Mouse (Mus musculus) limb, embryonic 12.5 days (tissue): Measurements from ENCODE around the gene Olfr633. TPM values are rescaled to one million over a fixed set of nuclear protein-coding genes. Genes with fewer than 3 reads are reported as not detected.
"Not testable (repeated sequence)": the region's sequence is repeated elsewhere in the genome, so short reads cannot be mapped to it uniquely, and the experiment has no call there.

Experiments
- ATAC-seq: fragments of 200-750 bp; cut with Nextera tagmentation; 2 replicates; pipeline ENCODE4 v1.8.0; 2017; ENCODE audit warnings: low read depth, moderate TSS enrichment; ENCODE audit not compliant: insufficient number of reproducible peaks, insufficient read depth, low FRiP score, low TSS enrichment
- H3K27ac ChIP-seq: fragments of 300-500 bp; sonication (generic); 2 replicates; pipeline ENCODE4 v1.5.1; 2016; ENCODE audit warnings: mild to moderate bottlenecking, moderate library complexity
- H3K27me3 ChIP-seq: fragments of 300-500 bp; sonication (generic); 2 replicates; pipeline ENCODE4 v1.6.1; 2016; ENCODE audit warnings: mild to moderate bottlenecking, moderate library complexity
- H3K36me3 ChIP-seq: fragments of 300-500 bp; sonication (generic); 2 replicates; pipeline ENCODE4 v1.6.1; 2016; ENCODE audit warnings: mild to moderate bottlenecking, moderate library complexity
- H3K4me1 ChIP-seq: fragments of 300-500 bp; sonication (generic); replicated peaks from 2 replicates; pipeline ENCODE4 v1.6.1; 2016
- H3K4me2 ChIP-seq: fragments of 300-500 bp; sonication (generic); 2 replicates; pipeline ENCODE4 v1.6.1; 2016; ENCODE audit warnings: mild to moderate bottlenecking, moderate library complexity
- H3K4me3 ChIP-seq: fragments of 300-500 bp; sonication (generic); replicated peaks from 2 replicates; pipeline ENCODE4 v1.5.1; 2016; ENCODE audit warnings: mild to moderate bottlenecking
- H3K9ac ChIP-seq: fragments of 300-500 bp; sonication (generic); replicated peaks from 2 replicates; pipeline ENCODE4 v1.6.1; 2016; ENCODE audit warnings: mild to moderate bottlenecking, moderate library complexity
- H3K9me3 ChIP-seq: fragments of 300-500 bp; sonication (generic); 2 replicates; pipeline ENCODE4 v1.6.1; 2016; ENCODE audit warnings: mild to moderate bottlenecking, moderate library complexity
- WGBS: fragments of 180-500 bp; shearing (Covaris S2); methylation state at CpG from one replicate; pipeline ENCODE4 v1.1.7; 2016; 5-methylcytosine and 5-hydroxymethylcytosine counted together
- polyA plus RNA-seq: library from polyadenylated mRNA; unstranded; fragments of >200 nt; fragmentation: Nextera tagmentation; extraction: Ambion mirVana; gene quantifications from 2 replicates; pipeline ENCODE4 v1.2.1, GENCODE M21; 2016

Gene Olfr633
- not detected in 2 replicates for polyA plus RNA-seq

DNA sequence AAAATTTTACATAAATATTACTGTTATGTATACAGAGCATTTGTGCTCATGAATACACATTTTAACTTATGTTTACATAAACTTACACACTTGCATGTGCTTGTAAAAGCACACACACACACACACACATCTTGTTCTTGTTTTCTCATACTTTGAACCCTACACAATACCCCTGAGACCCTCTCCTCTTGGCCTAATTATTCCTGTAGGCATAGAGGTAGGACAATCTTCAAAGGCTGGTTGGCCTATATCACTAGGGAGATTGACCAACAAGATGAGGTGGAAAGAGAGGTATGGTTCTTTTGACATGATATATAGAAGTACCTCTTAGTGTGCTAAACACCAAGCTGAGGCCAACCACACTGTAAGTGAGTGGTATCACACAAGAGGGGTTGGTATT lies at the start of gene Olfr633:
TSS of gene Olfr633 (plus strand) at position 301 of the 400 bp plus-strand sequence.
- Histone ChIP-seq H3K27ac (no peak within 1 kb of the TSS), H3K4me2 (no peak within 1 kb of the TSS), H3K4me1 (no peaks in the 10 kb centered on the region), H3K9me3 (no peaks in the 10 kb centered on the region), H3K36me3 (no peaks in the 10 kb centered on the region), H3K9ac (no peak within 1 kb of the TSS), H3K4me3 (no peak within 1 kb of the TSS), H3K27me3 (no peaks in the 10 kb centered on the region)
- no peak for ATAC-seq

DNA sequence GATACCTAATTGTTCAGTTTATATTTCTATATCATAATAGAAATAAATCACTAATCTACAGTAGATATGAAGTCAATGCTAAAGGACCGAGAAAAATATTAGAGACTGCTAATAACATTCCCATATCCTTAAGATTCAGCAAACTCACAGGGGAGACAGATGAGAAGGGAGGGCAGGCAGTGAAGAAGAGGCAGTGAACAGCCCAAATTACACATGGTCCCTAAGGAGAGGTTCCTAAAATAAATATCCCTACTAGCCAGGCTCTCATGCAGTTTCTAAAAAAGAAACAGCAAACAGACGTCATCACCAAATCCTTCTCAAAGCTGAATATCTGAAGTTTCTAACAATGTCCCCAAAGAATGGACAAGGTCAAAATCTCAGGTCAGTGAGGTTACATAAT lies 41.0 kb upstream of the Olfr633 start, which contains the start of gene Olfr65:
TSS of gene Olfr65 (plus strand) at position 301 of the 400 bp plus-strand sequence.
- WGBS: 75% methylated on average over 2 of the region's 2 CpGs

DNA sequence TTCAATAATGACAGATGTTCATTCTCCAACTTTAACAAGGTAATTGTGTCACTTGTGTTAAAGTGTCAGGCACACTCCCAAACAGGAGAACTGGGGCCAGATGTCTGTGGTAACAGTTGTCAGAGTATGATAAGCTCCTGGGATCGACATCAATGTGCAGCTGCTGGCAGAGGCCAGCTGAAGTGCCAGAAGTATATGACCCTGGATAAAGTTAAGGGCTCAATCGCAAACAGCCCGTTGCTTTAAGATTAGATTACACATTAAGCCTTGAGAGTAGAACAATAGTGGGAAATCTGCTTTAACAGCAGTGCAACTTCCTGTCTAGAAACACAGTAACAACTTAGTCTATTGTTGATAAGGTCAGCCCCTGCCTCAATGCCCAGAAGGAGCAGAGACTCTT lies 34.2 kb upstream of the Olfr633 start:
- WGBS: 30% methylated on average over 3 of the region's 3 CpGs
- H3K4me2 ChIP-seq: no peak overlapping the region
- no peaks in the 10 kb centered on the region for H3K36me3 ChIP-seq
- no peak overlapping the region for H3K4me3 ChIP-seq
- H3K27me3 ChIP-seq: no peaks in the 10 kb centered on the region
- H3K9me3 ChIP-seq: no peaks in the 10 kb centered on the region
- H3K9ac ChIP-seq: no peak overlapping the region
- H3K27ac ChIP-seq: no peak overlapping the region
- ATAC-seq: no peak
- no peaks in the 10 kb centered on the region for H3K4me1 ChIP-seq

More for the DNA sequence above, 41.0 kb upstream of the Olfr633 start, which contains the start of gene Olfr65:
- Histone ChIP-seq H3K36me3 (no peaks in the 10 kb centered on the region), H3K4me2 (no peak within 1 kb of the TSS), H3K4me3 (no peak within 1 kb of the TSS), H3K27me3 (no peaks in the 10 kb centered on the region), H3K4me1 (no peaks in the 10 kb centered on the region), H3K9me3 (no peaks in the 10 kb centered on the region), H3K27ac (no peak within 1 kb of the TSS), H3K9ac (no peak within 1 kb of the TSS)
- no peak for ATAC-seq

DNA sequence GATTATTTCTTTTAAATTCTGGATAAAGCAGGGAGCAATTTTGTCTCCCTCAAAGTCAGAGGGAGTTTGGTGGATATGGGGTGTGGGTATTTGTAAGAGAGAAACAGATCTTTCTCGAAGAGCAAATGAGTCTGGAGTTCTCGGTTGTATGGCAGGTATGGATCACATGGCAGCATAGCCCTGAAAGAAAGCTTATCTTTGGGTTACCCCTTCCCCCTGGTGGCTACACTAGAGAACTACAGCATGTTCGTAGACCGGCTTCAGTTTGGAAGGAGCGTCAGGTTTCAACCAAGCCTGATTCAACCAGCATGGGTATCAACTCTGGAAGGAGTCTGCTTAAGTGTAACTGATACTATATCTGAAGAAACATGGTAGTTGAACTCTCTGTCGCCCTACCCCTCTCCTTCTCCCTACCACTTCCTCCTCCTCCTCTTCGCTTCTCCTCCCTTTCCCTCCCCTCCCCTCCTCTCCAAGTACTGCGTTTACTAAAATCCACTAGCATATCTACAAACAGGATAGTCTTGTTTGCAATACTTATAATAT lies 31.2 kb upstream of the Olfr633 start:
- no peak overlapping the region for H3K27ac ChIP-seq
- no peaks in the 10 kb centered on the region for H3K4me1 ChIP-seq
- no peaks in the 10 kb centered on the region for H3K9me3 ChIP-seq
- no peak overlapping the region for H3K4me2 ChIP-seq
- H3K36me3 ChIP-seq: no peaks in the 10 kb centered on the region
- H3K4me3 ChIP-seq: no peak overlapping the region
- no peaks in the 10 kb centered on the region for H3K27me3 ChIP-seq
- ATAC-seq: no peak
- 44% methylated on average over 8 of the region's 8 CpGs for WGBS
- no peak overlapping the region for H3K9ac ChIP-seq

DNA sequence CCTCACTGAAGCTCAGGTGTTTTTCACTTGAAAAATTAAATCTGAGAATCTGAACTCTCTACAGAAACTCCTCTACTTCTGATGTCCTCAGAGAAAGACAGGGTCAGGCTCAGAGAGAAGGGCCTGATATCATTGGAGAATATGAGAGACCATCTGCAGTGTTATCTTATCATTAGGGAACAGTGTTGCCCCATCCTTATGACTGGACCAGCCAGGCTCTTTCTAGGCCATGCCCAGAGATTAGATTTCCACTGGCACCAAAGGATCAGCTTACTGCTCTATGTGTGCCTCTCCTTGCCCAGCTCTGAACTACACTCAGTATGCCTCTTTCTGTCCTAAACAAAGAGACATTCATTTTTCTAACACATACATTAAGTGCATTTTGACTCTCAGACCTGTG lies 28.9 kb upstream of the Olfr633 start:
- Histone ChIP-seq H3K4me3 (no peak overlapping the region), H3K27me3 (no peaks in the 10 kb centered on the region), H3K9me3 (no peaks in the 10 kb centered on the region), H3K4me2 (no peak overlapping the region), H3K9ac (no peak overlapping the region), H3K27ac (no peak overlapping the region), H3K4me1 (no peaks in the 10 kb centered on the region), H3K36me3 (no peaks in the 10 kb centered on the region)
- ATAC-seq: no peak

DNA sequence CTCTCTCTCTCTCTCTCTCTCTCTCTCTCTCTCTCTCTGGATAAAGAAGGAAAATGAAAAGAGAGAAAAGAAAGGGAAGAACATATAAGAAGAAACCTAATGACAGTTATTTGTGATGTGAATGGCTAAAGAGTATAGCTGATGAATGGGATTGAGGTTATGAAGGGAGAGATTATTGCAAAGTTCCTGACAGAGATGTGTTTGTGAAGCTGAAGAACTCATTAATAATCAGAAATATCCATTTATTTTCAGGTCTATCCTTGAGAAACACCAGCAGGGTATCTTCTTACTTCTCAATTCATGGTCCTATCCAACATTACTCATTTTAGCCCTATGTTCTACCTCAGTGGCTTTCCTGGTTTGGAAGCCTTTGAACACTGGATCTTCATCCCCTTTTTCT lies 15.7 kb upstream of the Olfr633 start, which contains the start of gene Olfr631:
TSS of gene Olfr631 (plus strand) at position 301 of the 400 bp plus-strand sequence.
- no peak for ATAC-seq
- no peaks in the 10 kb centered on the region for H3K4me1 ChIP-seq
- no peak within 1 kb of the TSS for H3K9ac ChIP-seq
- no peaks in the 10 kb centered on the region for H3K36me3 ChIP-seq
- H3K27ac ChIP-seq: no peak within 1 kb of the TSS
- no peak within 1 kb of the TSS for H3K4me3 ChIP-seq
- H3K27me3 ChIP-seq: no peaks in the 10 kb centered on the region
- no peaks in the 10 kb centered on the region for H3K9me3 ChIP-seq
- no peak within 1 kb of the TSS for H3K4me2 ChIP-seq

DNA sequence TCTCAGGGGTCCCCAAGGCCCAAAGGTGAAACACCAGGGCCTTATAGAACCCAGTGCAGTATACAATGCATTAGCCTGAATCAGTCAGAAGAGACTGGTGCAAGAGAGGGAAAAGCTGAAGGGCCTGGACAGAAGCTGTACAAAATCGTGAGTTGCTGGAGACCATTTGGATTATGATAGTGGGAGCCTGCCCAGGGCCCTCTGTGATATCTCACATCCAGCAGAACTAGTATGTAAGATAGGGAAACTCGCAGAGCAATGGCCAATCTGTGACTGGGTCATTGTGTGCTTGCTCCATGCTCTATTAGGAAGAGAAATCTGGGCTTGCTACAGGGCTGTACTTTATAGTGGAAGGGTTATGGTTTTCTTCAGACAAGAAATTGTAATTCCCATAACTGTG lies 10.0 kb upstream of the Olfr633 start, which contains the start of gene Olfr632:
TSS of gene Olfr632 (plus strand) at position 84 of the 400 bp plus-strand sequence.
- Histone ChIP-seq H3K4me1 (no peaks in the 10 kb centered on the region), H3K36me3 (no peaks in the 10 kb centered on the region), H3K4me2 (no peak within 1 kb of the TSS), H3K27ac (no peak within 1 kb of the TSS), H3K4me3 (no peak within 1 kb of the TSS), H3K27me3 (no peaks in the 10 kb centered on the region), H3K9me3 (no peaks in the 10 kb centered on the region), H3K9ac (no peak within 1 kb of the TSS)
- WGBS: 73% methylated on average over 2 of the region's 2 CpGs
- ATAC-seq: no peak

DNA sequence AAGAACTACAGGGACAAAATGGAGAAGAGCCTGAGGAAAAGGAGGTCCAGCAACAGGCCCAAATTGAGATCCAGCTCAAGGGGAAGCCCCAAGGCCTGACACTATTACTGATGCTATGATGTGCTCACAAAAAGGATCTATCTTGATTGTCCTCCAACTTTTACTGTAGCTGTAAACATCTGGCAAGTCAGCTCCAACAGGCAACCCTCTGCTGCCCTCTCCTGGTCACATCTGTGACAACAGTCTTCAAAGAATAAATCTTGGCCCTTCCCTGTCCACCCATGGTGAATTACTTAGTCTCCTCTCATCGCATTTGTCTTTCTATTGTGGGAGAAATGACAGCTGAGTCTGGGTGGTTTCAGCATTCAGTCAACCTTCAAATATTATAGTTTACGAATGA lies 1.5 kb upstream of the Olfr633 start:
- no peaks in the 10 kb centered on the region for H3K4me1 ChIP-seq
- H3K4me2 ChIP-seq: no peak overlapping the region
- H3K27ac ChIP-seq: no peak overlapping the region
- H3K36me3 ChIP-seq: no peaks in the 10 kb centered on the region
- H3K9me3 ChIP-seq: no peaks in the 10 kb centered on the region
- WGBS: 34% methylated on average over 2 of the region's 2 CpGs
- no peak for ATAC-seq
- no peak overlapping the region for H3K4me3 ChIP-seq
- H3K9ac ChIP-seq: no peak overlapping the region
- no peaks in the 10 kb centered on the region for H3K27me3 ChIP-seq

DNA sequence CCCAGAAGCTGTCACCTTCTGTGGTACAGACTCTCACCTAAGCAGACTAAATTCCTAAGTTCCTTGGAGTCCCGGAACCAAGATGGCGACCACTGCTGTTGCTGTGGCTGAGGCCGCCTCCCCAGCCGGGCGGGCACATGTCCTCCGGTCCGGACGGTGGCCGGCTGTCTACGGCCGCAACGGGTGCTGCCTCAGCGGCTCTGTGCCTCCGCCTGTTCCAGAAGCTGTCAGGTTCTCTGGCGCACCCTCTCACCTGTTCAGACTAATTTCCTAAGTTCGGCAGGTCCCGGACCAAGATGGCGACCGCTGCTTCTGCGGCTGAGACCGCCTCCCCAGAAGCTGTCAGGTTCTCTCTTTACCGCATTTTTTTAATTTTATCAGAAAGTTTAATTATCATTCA lies 22.6 kb downstream of the Olfr633 start:
- H3K4me3 ChIP-seq, H3K27ac ChIP-seq, H3K36me3 ChIP-seq, ATAC-seq, H3K9ac ChIP-seq, H3K4me2 ChIP-seq, H3K4me1 ChIP-seq, H3K9me3 ChIP-seq, H3K27me3 ChIP-seq: not testable (repeated sequence)
- WGBS: 94% methylated on average over 22 of the region's 22 CpGs

DNA sequence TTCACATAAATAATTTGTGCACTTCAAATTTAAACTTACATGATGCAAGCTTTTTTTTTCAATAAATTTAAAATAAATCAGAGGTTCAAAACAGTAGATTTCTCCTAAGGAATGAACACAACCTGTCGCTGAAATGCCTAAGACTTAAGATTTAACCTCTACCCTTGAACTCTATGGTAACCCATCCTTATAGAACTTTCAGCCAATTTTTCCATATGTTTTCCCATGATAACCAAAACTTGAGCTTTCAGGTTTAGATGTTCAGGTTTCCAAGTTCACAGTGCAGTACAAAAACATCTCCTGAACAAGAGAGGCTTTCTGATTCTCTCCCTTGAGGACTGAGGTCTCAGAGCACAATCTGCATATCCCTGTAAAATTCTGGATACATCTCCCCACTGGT lies 26.6 kb downstream of the Olfr633 start, which contains the start of gene Olfr635:
TSS of gene Olfr635 (plus strand) at position 301 of the 400 bp plus-strand sequence.
- no peak within 1 kb of the TSS for H3K4me3 ChIP-seq
- H3K36me3 ChIP-seq: no peaks in the 10 kb centered on the region
- H3K4me1 ChIP-seq: no peaks in the 10 kb centered on the region
- no peak within 1 kb of the TSS for H3K9ac ChIP-seq
- no peak for ATAC-seq
- no peak within 1 kb of the TSS for H3K4me2 ChIP-seq
- H3K27ac ChIP-seq: no peak within 1 kb of the TSS
- WGBS: 69% methylated on average over 1 of the region's 1 CpGs
- no peaks in the 10 kb centered on the region for H3K27me3 ChIP-seq
- H3K9me3 ChIP-seq: no peaks in the 10 kb centered on the region

DNA sequence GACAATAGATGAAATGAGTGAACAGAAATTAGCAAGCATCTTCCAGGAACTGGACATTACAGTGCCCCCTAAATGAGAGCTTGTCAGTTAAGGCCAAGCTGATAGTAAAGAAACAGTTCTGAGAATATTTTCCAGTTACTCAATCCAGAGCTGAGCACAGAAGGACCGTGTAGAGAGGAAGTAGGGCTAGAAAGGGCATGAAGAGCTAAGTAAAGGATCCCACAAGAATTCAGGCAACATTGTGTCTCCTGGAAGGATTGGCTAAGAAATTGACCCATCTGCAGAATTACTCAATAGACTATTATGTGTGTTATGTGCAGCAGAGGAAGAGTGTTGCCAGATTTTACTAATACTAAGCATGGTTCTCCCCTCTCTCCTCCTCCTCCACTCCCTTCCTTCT lies 27.5 kb downstream of the Olfr633 start:
- WGBS: 63% methylated on average over 1 of the region's 1 CpGs
- H3K27me3 ChIP-seq: no peaks in the 10 kb centered on the region

DNA sequence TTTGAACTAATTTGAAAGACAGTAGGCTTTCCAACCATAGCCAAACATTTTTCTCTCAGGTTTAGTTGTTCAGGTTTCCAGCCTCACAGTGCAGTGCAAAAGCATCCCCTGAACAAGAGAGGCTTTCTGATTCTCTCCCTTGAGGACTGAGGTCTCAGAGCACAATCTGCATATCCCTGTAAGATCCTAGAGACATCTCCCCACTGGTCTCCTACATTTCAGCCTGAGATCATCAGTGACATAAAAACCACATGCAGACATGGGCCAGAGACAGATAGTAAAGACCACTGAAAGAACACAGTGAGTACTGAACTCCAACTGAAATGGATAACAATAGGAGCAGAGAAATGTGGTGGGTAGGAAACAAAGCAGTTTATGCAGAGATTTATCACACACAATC lies 54.2 kb downstream of the Olfr633 start, which contains the start of gene Olfr638:
TSS of gene Olfr638 (plus strand) at position 301 of the 400 bp plus-strand sequence.
- no peak within 1 kb of the TSS for H3K4me3 ChIP-seq
- no peaks in the 10 kb centered on the region for H3K27me3 ChIP-seq
- H3K27ac ChIP-seq: no peak within 1 kb of the TSS
- no peaks in the 10 kb centered on the region for H3K36me3 ChIP-seq
- H3K9ac ChIP-seq: no peak within 1 kb of the TSS
- H3K4me1 ChIP-seq: no peaks in the 10 kb centered on the region
- H3K9me3 ChIP-seq: no peaks in the 10 kb centered on the region
- no peak for ATAC-seq
- H3K4me2 ChIP-seq: no peak within 1 kb of the TSS

More for the DNA sequence above, 27.5 kb downstream of the Olfr633 start:
- Histone ChIP-seq H3K9me3 (no peaks in the 10 kb centered on the region), H3K4me2 (no peak overlapping the region), H3K4me3 (no peak overlapping the region), H3K36me3 (no peaks in the 10 kb centered on the region), H3K27ac (no peak overlapping the region), H3K9ac (no peak overlapping the region), H3K4me1 (no peaks in the 10 kb centered on the region)
- no peak for ATAC-seq
